Comparison of ENCODE assay signal across 14 mouse cellular contexts in genomic region chr13:16022536-16022935, GRCm38 (mm10). TPM values are rescaled to one million over a fixed set of nuclear protein-coding genes. Genes with fewer than 3 reads are reported as not detected.
A peak's percentile ranks its signal among the peaks of the same experiment; 100 is the strongest.
DNase-seq lines count a peak whose midpoint lies in the region; ATAC-seq and TF ChIP-seq lines count a peak whose summit lies in the region.
"Had no signal": no experiment of that assay in that cellular context is flagged by ENCODE, and none has a peak within 500 bp of the region (broad histone marks: within the 10 kb centered on the region; RNA-seq: fewer than 3 reads in every experiment).

No protein-coding gene starts in this region.

- no peaks in the 10 kb centered on the region for H3K36me3 ChIP-seq in forebrain, embryonic 16.5 days (ENCODE audit: control insufficient read depth, insufficient read depth)
- no peaks in the 10 kb centered on the region for H3K36me3 ChIP-seq in forebrain, embryonic 14.5 days (ENCODE audit: control insufficient read depth, insufficient read depth, low read length)
- H3K36me3 ChIP-seq in hindbrain, postnatal 0 days (ENCODE audit: insufficient read depth, low read length) = no peaks in the 10 kb centered on the region
- H3K36me3 ChIP-seq in hindbrain, embryonic 11.5 days (ENCODE audit: control insufficient read depth, insufficient read depth, low read length) = no peaks in the 10 kb centered on the region
- H3K36me3 ChIP-seq in neural tube, embryonic 13.5 days = no peaks in the 10 kb centered on the region

- no peak overlapping the region for H3K4me3 ChIP-seq in forebrain, embryonic 16.5 days (replicated peaks; ENCODE audit: low read length)
- H3K4me3 ChIP-seq in forebrain, embryonic 14.5 days (ENCODE audit: low read depth, low read length) = no peak overlapping the region
- H3K4me3 ChIP-seq in hindbrain, postnatal 0 days (ENCODE audit: low read length) = peak overlapping the region; percentile 30
- no peak overlapping the region for H3K4me3 ChIP-seq in hindbrain, embryonic 11.5 days (ENCODE audit: low read depth, low read length)
- H3K4me3 ChIP-seq in neural tube, embryonic 13.5 days = no peak overlapping the region

- 90% methylated on average over 8 of the region's 8 CpGs for WGBS in forebrain, embryonic 16.5 days
- 93% methylated on average over 8 of the region's 8 CpGs for WGBS in forebrain, embryonic 14.5 days
- 87% methylated on average over 8 of the region's 8 CpGs for WGBS in hindbrain, postnatal 0 days
- 92% methylated on average over 8 of the region's 8 CpGs for WGBS in hindbrain, embryonic 11.5 days
- 85% methylated on average over 8 of the region's 8 CpGs for WGBS in neural tube, embryonic 13.5 days

- peak overlapping the region; percentile 5 for H3K4me2 ChIP-seq in forebrain, embryonic 16.5 days (ENCODE audit: low read length)
- no peak overlapping the region for H3K4me2 ChIP-seq in forebrain, embryonic 14.5 days (ENCODE audit: low read length)
- peak overlapping the region; percentile 40 for H3K4me2 ChIP-seq in hindbrain, postnatal 0 days (ENCODE audit: low read depth, low read length)
- no peak overlapping the region for H3K4me2 ChIP-seq in hindbrain, embryonic 11.5 days (replicated peaks; ENCODE audit: low read depth, low read length)
- H3K4me2 ChIP-seq in neural tube, embryonic 13.5 days = peak overlapping the region; percentile 46

- no peak overlapping the region for H3K27ac ChIP-seq in forebrain, embryonic 16.5 days (ENCODE audit: low read length)
- H3K27ac ChIP-seq in forebrain, embryonic 14.5 days (ENCODE audit: low read depth, low read length) = no peak overlapping the region
- peak overlapping the region; percentile 45; the same call in 1 of the 2 replicates for H3K27ac ChIP-seq in hindbrain, postnatal 0 days
- H3K27ac ChIP-seq in hindbrain, embryonic 11.5 days (ENCODE audit: low read depth, low read length) = no peak overlapping the region
- H3K27ac ChIP-seq in neural tube, embryonic 13.5 days (replicated peaks) = no peak overlapping the region
- H3K27ac ChIP-seq: macrophage had no signal

- DNase-seq in forebrain, embryonic 14.5 days (ENCODE audit: low spot score) = no peak
- DNase-seq in hindbrain, postnatal 0 days (ENCODE audit: low spot score) = no peak
- DNase-seq in hindbrain, embryonic 11.5 days (ENCODE audit: low spot score) = no peak
- DNase-seq in neural tube, embryonic 10.5 days (ENCODE audit: extremely low spot score, low spot score) = no peak
- no peak for DNase-seq in adrenal gland, adult (ENCODE audit: inconsistent age in 2 of 2, low spot score in 1 of 2)
- no peak for DNase-seq in kidney, postnatal 4 days
- DNase-seq: adrenal gland, postnatal 25 days; kidney, postnatal 14 days; lung, adult 18-20 months; thymus, adult 2 months had no signal

- H3K4me1 ChIP-seq in forebrain, embryonic 16.5 days (replicated peaks; ENCODE audit: control insufficient read depth, insufficient read depth, low read length) = peaks cover 11% of the 10 kb centered on the region
- H3K4me1 ChIP-seq in forebrain, embryonic 14.5 days (ENCODE audit: control insufficient read depth, insufficient read depth, low read length) = 0 out of 2 replicates have a peak, but pooled peaks cover 4% of the 10 kb centered on the region
- H3K4me1 ChIP-seq in hindbrain, postnatal 0 days (ENCODE audit: insufficient read depth, low read length) = peaks cover 4% of the 10 kb centered on the region; the same call in 1 of the 2 replicates
- H3K4me1 ChIP-seq in hindbrain, embryonic 11.5 days (replicated peaks; ENCODE audit: control insufficient read depth, insufficient read depth, low read length) = peaks cover 2% of the 10 kb centered on the region; the same call in 1 of the 2 replicates
- H3K4me1 ChIP-seq in neural tube, embryonic 13.5 days (replicated peaks) = peaks cover 16% of the 10 kb centered on the region

- H3K9me3 ChIP-seq in forebrain, embryonic 16.5 days (ENCODE audit: control insufficient read depth, low read length) = no peaks in the 10 kb centered on the region
- no peaks in the 10 kb centered on the region for H3K9me3 ChIP-seq in forebrain, embryonic 14.5 days (replicated peaks; ENCODE audit: control insufficient read depth, low read length)
- H3K9me3 ChIP-seq in hindbrain, postnatal 0 days (ENCODE audit: low read length) = no peaks in the 10 kb centered on the region
- H3K9me3 ChIP-seq in hindbrain, embryonic 11.5 days (ENCODE audit: control insufficient read depth, low read length) = no peaks in the 10 kb centered on the region
- H3K9me3 ChIP-seq in neural tube, embryonic 13.5 days = no peaks in the 10 kb centered on the region

- no peak for ATAC-seq in forebrain, embryonic 16.5 days
- no peak for ATAC-seq in forebrain, embryonic 14.5 days
- ATAC-seq in hindbrain, postnatal 0 days = peak; percentile 44; the same call in 1 of the 2 replicates
- no peak for ATAC-seq in hindbrain, embryonic 11.5 days (ENCODE audit: low FRiP score)
- no peak for ATAC-seq in neural tube, embryonic 13.5 days (ENCODE audit: low read depth)
- ATAC-seq: intestine, postnatal 0 days had no signal

- H3K27me3 ChIP-seq in forebrain, embryonic 16.5 days (replicated peaks; ENCODE audit: control insufficient read depth, insufficient read depth, low read length) = peaks cover 3% of the 10 kb centered on the region; the same call in 1 of the 2 replicates
- H3K27me3 ChIP-seq in forebrain, embryonic 14.5 days (replicated peaks; ENCODE audit: control insufficient read depth, insufficient read depth, low read length) = 0 out of 2 replicates have a peak, but pooled peaks cover 3% of the 10 kb centered on the region
- no peaks in the 10 kb centered on the region for H3K27me3 ChIP-seq in hindbrain, postnatal 0 days (ENCODE audit: insufficient read depth, low read length)
- peaks cover 6% of the 10 kb centered on the region for H3K27me3 ChIP-seq in hindbrain, embryonic 11.5 days (ENCODE audit: control insufficient read depth, insufficient read depth, low read length)
- peaks cover 18% of the 10 kb centered on the region for H3K27me3 ChIP-seq in neural tube, embryonic 13.5 days

- H3K9ac ChIP-seq in forebrain, embryonic 16.5 days (replicated peaks; ENCODE audit: low read depth, low read length) = no peak overlapping the region
- H3K9ac ChIP-seq in forebrain, embryonic 14.5 days (ENCODE audit: low read length) = no peak overlapping the region
- H3K9ac ChIP-seq in hindbrain, postnatal 0 days (replicated peaks; ENCODE audit: low read length) = peak overlapping the region; percentile 35; the same call in 1 of the 2 replicates
- H3K9ac ChIP-seq in hindbrain, embryonic 11.5 days (ENCODE audit: low read depth, low read length) = no peak overlapping the region
- no peak overlapping the region for H3K9ac ChIP-seq in neural tube, embryonic 13.5 days

- TF ChIP-seq CTCF in hindbrain, postnatal 0 days (IDR thresholded peaks at IDR 0.05; ENCODE audit: low read depth) = no peak

RNA-seq across cellular contexts. Expression of gene Inhba, which starts 10.9 kb away (rescaled TPM):
- 9.9 and 10.3 TPM in 2 replicates for polyA plus RNA-seq in forebrain, embryonic 16.5 days (2015; fragmentation: Nextera tagmentation; extraction: Ambion mirVana)
- 1.1 and 2.0 TPM in 2 replicates for polyA plus RNA-seq in forebrain, embryonic 14.5 days (2014; fragmentation: Nextera tagmentation; extraction: Ambion mirVana)
- total RNA-seq in hindbrain, postnatal 0 days (2014; rRNA removed) = 0.14 and 0.47 TPM in 2 replicates
- 1.7 and 2.3 TPM in 2 replicates for polyA plus RNA-seq in hindbrain, postnatal 0 days (2015; fragmentation: Nextera tagmentation; extraction: Ambion mirVana)
- 0.78 and 0.99 TPM in 2 replicates for polyA plus RNA-seq in hindbrain, embryonic 11.5 days (2014; fragmentation: Nextera tagmentation; extraction: Ambion mirVana)
- 0.84 and 2.5 TPM in 2 replicates for polyA plus RNA-seq in neural tube, embryonic 13.5 days (2015; fragmentation: Nextera tagmentation; extraction: Ambion mirVana)

Comparison
In these comparisons a context has a peak if more than half of its experiments do, and no peak if none do; other contexts are left out.
1. H3K4me2 ChIP-seq: peak in forebrain, embryonic 16.5 days (single experiment), hindbrain, postnatal 0 days (single experiment) and neural tube, embryonic 13.5 days (single experiment); none in forebrain, embryonic 14.5 days (single experiment) and hindbrain, embryonic 11.5 days (single experiment).